Mouse (Mus musculus) E14TG2a.4 (cell line): ENCODE measurements at regions not wholly inside any gene's neighbourhood (a gene's known extent, or its start where the extent isn't known, plus 50 kb on each side); places are given as distances from the start of the nearest gene placed in this dataset.

ENCODE experiments used
- CTCF ChIP-seq: conservative IDR thresholded peaks from 2 replicates; pipeline ENCODE4 v1.5.1; 2014; ENCODE audit warnings: low read length
- NANOG ChIP-seq: IDR thresholded peaks from 2 replicates; pipeline ENCODE4 v1.6.1; 2014; ENCODE audit warnings: borderline replicate concordance, low read length, mixed read lengths

GRCm38 (mm10) chr13:115836203-115836768 is 473.2 kb downstream of the Isl1 start:
- TF ChIP-seq CTCF (no peak), NANOG (no peak)
